Mouse (Mus musculus) kidney, embryonic 15.5 days (tissue): ENCODE data around the gene Stx1a. TPM values are rescaled to one million over a fixed set of nuclear protein-coding genes. Genes with fewer than 3 reads are reported as not detected.
A peak's percentile ranks its signal among the peaks of the same experiment; 100 is the strongest.

Experiments
- ATAC-seq: fragments of 200-750 bp; cut with Nextera tagmentation; replicated peaks from 2 replicates; pipeline ENCODE4 v1.8.0; 2017; ENCODE audit warnings: moderate TSS enrichment; ENCODE audit not compliant: low FRiP score
- H3K27ac ChIP-seq: fragments of 300-500 bp; sonication (generic); 2 replicates; pipeline ENCODE4 v1.5.1; 2015; ENCODE audit warnings: mild to moderate bottlenecking, inconsistent platforms
- H3K27me3 ChIP-seq: fragments of 300-500 bp; sonication (generic); 2 replicates; pipeline ENCODE4 v1.6.1; 2015; ENCODE audit warnings: inconsistent platforms
- H3K36me3 ChIP-seq: fragments of 300-500 bp; sonication (generic); 2 replicates; pipeline ENCODE4 v1.6.1; 2015; ENCODE audit warnings: inconsistent platforms
- H3K4me1 ChIP-seq: fragments of 300-500 bp; sonication (generic); 2 replicates; pipeline ENCODE4 v1.6.1; 2015; ENCODE audit warnings: inconsistent platforms
- H3K4me2 ChIP-seq: fragments of 300-500 bp; sonication (generic); 2 replicates; pipeline ENCODE4 v1.6.1; 2015; ENCODE audit warnings: moderate library complexity, mild to moderate bottlenecking, inconsistent platforms
- H3K4me3 ChIP-seq: fragments of 300-500 bp; sonication (generic); replicated peaks from 2 replicates; pipeline ENCODE4 v1.5.1; 2015; ENCODE audit warnings: mild to moderate bottlenecking, inconsistent platforms
- H3K9ac ChIP-seq: fragments of 300-500 bp; sonication (generic); 2 replicates; pipeline ENCODE4 v1.6.1; 2015; ENCODE audit warnings: mild to moderate bottlenecking, inconsistent platforms
- H3K9me3 ChIP-seq: fragments of 300-500 bp; sonication (generic); replicated peaks from 2 replicates; pipeline ENCODE4 v1.6.1; 2016; ENCODE audit warnings: inconsistent platforms
- WGBS: fragments of 180-500 bp; shearing (Covaris S2); methylation state at CpG from one replicate; pipeline ENCODE4 v1.1.7; 2015; ENCODE audit warnings: mixed read lengths; 5-methylcytosine and 5-hydroxymethylcytosine counted together
- polyA plus RNA-seq: library from polyadenylated mRNA; unstranded; fragments of >200 nt; fragmentation: Nextera tagmentation; extraction: Ambion mirVana; gene quantifications from 2 replicates; pipeline ENCODE4 v1.2.1, GENCODE M21; 2015

The Stx1a gene
- polyA plus RNA-seq, 1 experiment from 2014 or later, result 13.8 TPM

DNA sequence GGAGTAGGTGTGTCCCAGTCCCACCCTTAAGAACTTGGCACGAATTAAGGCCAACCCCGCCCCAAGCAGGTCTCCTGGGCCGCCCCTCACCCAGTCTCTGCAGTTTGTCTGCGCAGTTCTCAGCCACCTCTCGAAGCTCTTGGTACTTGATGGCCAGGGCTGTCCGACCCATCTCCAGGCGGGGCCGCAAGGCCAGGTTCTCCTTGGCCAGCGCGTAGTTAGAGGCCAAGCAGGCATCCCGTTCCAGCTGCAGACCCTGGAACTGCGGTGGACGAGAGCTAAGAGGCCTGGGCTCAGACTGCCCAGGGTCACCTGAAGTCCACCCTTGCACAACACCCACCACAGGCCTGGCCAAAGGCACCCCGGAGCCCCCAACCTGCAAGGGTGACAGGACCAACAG lies 53.1 kb downstream of the Stx1a start:
- WGBS, result 77% methylated on average over 14 of the region's 14 CpGs
- peak overlapping the region; percentile 92 for H3K27ac ChIP-seq
- H3K4me3 ChIP-seq, result peak overlapping the region; percentile 96

DNA sequence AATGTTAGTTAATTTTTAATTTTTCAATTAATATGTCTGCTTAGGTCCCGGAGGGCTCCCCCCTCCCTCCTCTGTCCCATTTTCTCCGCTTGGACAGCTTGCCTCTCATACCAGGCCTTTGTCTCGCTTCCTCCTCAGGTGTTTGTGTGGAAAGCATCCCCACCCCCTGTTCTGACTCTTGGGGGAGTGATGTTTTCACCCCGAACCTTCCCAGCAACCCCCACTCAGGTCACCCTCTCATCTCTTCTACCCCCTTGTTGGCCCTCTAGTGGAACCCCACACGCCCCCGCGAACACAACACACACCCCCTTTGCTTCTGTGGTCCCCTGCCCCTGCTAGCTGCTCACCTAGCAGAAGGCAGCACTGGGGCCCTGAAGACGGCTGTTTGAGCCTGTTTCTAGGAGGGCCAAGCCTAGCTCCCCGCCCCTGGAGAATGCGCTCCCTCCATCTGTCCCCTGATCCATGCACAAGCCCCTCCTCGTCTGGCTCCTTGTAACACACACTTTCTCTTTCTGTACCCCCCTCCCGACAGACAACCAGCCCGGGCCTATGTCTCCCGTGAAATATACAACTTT lies 53.7 kb downstream of the Stx1a start:
- Histone ChIP-seq H3K9ac (peak overlapping the region; percentile 99), H3K27me3 (0 out of 2 replicates have a peak, but pooled peaks cover 4% of the 10 kb centered on the region), H3K4me1 (peaks cover 37% of the 10 kb centered on the region), H3K36me3 (peaks cover 27% of the 10 kb centered on the region), H3K4me3 (peak overlapping the region; percentile 96), H3K27ac (peak overlapping the region; percentile 92), H3K4me2 (peak overlapping the region; percentile 88), H3K9me3 (no peaks in the 10 kb centered on the region)
- ATAC-seq, result peak; percentile 50
- 13% methylated on average over 14 of the region's 14 CpGs for WGBS

More for the DNA sequence above, 53.1 kb downstream of the Stx1a start:
- Histone ChIP-seq H3K36me3 (peaks cover 31% of the 10 kb centered on the region), H3K9ac (no peak overlapping the region), H3K9me3 (no peaks in the 10 kb centered on the region), H3K4me2 (peak overlapping the region; percentile 88), H3K4me1 (peaks cover 37% of the 10 kb centered on the region), H3K27me3 (0 out of 2 replicates have a peak, but pooled peaks cover 4% of the 10 kb centered on the region)
- ATAC-seq, result 0 out of 2 replicates have a peak, but pooled peaks have one; percentile 5

DNA sequence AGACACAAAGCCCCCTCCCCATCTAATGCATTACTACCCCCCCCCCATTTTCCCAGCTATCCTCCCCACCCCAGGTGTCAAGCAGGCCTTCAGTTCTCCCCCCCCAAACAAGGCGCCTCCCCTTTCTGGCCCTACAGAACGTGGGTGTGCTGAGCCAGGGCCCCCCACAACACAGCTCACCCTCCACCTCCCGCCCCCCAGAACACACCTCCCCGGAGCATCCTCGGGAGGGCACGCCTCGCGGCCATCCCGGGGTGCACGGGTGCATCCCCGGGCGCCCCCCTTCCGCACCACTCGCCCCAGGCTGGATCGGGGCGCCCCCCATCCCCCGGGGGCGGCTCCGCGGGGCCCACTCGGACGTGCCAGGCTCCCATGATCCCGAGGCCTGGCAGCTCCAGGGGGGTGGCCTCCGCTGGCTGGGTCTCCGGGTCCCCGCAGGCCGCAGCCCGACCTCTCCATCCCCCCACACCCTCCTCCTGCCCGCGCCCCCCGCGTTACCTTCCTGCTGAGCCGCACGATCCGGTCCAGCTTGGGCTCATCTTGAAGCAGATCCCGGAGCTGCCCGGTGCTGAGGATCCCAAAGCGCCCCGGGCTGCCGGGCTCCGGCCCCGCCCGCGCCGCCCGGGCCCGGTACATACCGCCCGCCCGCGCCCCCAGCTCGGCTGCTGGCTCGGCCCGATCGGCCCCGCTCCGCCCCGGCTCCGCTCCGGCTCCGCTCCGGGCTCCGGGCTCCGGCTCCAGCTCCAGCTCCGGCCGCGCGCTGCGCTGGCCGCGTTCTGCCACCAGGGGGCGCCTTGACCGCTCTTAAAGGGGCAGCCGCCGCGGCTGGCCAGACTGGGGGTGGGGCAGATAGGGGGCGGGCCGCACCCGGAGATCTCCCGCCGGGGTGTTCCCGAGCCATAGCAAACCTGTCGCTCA lies 54.5 kb downstream of the Stx1a start, which contains the start of gene Vps37d:
TSS of gene Vps37d (minus strand) at position 703 of the 918 bp plus-strand sequence.
- H3K36me3 ChIP-seq, result peaks cover 20% of the 10 kb centered on the region
- 0 out of 2 replicates have a peak, but pooled peaks cover 4% of the 10 kb centered on the region for H3K27me3 ChIP-seq
- peak; percentile 79 for ATAC-seq
- peaks cover 37% of the 10 kb centered on the region for H3K4me1 ChIP-seq
- peak within 1 kb of the TSS; percentile 88 for H3K4me2 ChIP-seq
- under 1% methylated on average over 75 of the region's 83 CpGs for WGBS
- peak within 1 kb of the TSS; percentile 96 for H3K4me3 ChIP-seq
- H3K9me3 ChIP-seq, result no peaks in the 10 kb centered on the region
- H3K9ac ChIP-seq, result peak within 1 kb of the TSS; percentile 99
- peak within 1 kb of the TSS; percentile 92 for H3K27ac ChIP-seq

DNA sequence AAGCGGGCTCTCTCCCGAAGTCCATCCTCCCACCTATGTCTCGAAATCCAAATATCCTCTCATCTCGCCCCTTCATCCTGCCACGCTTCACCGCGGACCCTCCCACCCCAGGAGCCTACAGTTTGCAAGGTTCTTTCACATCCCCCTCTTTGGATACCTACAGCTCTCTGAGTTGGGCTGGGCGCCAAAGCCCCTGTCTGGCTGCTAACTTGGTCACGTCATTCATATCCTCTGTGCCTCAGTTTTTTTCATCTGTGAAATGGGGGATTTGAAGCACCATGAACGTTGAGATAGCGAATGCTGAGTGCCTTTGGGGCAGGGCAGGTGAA lies 55.2 kb downstream of the Stx1a start:
- peak overlapping the region; percentile 96 for H3K4me3 ChIP-seq
- ATAC-seq, result no peak; the same call in 1 of the 2 replicates
- peak overlapping the region; percentile 88 for H3K4me2 ChIP-seq
- H3K27ac ChIP-seq, result 0 out of 2 replicates have a peak overlapping the region, but pooled peaks have one; percentile 92
- no peaks in the 10 kb centered on the region for H3K9me3 ChIP-seq
- H3K36me3 ChIP-seq, result peaks cover 17% of the 10 kb centered on the region
- WGBS, result under 1% methylated on average over 11 of the region's 11 CpGs
- peaks cover 31% of the 10 kb centered on the region for H3K4me1 ChIP-seq
- peak overlapping the region; percentile 99; the same call in 1 of the 2 replicates for H3K9ac ChIP-seq
- 0 out of 2 replicates have a peak, but pooled peaks cover 4% of the 10 kb centered on the region for H3K27me3 ChIP-seq

DNA sequence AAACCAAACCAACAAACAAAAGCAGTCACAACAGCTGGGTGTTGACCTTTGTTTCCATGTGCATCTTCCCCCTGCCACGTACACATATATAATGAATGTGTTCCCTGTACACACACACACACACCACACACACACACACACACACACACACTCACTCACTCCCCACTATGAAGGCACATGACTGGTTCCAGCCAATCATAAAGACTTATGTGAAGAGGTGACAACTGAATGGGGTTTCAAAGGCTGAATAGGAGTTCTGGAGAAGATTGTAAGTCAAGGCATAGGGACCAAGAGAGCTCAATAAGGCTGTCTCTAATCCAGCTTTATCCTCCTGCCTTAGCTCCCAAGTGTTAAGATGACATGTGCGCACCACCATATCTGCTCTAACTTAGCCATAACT lies 56.3 kb downstream of the Stx1a start:
- Histone ChIP-seq H3K4me3 (no peak overlapping the region), H3K36me3 (peaks cover 11% of the 10 kb centered on the region), H3K4me1 (peaks cover 21% of the 10 kb centered on the region), H3K27ac (no peak overlapping the region), H3K9ac (no peak overlapping the region), H3K27me3 (0 out of 2 replicates have a peak, but pooled peaks cover 5% of the 10 kb centered on the region), H3K4me2 (no peak overlapping the region), H3K9me3 (no peaks in the 10 kb centered on the region)
- ATAC-seq, result no peak
- WGBS, result 84% methylated on average over 2 of the region's 2 CpGs

DNA sequence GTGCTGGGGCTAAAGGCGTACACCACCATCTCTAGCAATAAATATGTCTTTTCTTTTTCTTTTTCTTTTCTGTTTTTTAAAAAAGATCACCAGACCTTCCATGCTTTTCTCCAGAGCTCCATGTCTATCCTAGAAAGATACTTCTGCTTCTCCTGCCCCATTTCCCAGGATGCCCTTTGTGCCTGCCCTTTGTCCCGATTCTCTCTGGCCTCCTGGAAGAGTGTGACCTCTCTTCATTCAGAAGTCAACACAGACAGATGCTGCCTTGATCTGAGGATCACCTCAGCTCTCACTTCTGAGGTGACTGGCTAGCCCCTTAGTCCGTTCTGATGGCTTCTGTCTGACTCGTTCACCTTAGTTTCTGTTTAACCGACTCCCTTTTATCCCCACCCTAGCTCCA lies 57.3 kb downstream of the Stx1a start:
- Histone ChIP-seq H3K36me3 (peaks cover 2% of the 10 kb centered on the region), H3K9ac (no peak overlapping the region), H3K4me1 (peaks cover 21% of the 10 kb centered on the region), H3K27me3 (0 out of 2 replicates have a peak, but pooled peaks cover 13% of the 10 kb centered on the region), H3K27ac (no peak overlapping the region), H3K4me3 (no peak overlapping the region), H3K4me2 (no peak overlapping the region), H3K9me3 (no peaks in the 10 kb centered on the region)
- 92% methylated on average over 5 of the region's 5 CpGs for WGBS
- no peak for ATAC-seq

DNA sequence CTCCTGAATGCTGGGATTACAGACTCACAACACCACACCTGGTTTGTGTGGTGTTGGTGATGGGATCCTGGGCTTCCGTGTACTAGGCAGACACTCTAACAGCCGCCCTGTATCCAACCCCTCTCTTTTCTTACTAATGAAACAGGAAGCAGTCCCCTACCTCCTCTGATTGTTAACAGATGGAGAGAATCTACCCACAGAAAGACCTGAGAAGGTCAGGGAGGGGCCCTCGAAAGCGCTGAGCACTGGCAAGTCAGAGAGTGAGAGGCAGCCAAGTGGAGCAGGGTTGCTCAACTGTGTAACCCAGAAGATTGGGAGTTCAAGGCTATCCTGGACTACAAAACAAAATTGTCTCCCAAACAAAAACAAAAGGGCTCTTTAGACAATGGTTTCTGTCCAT lies 63.6 kb downstream of the Stx1a start:
- peaks cover 7% of the 10 kb centered on the region; the same call in 1 of the 2 replicates for H3K4me1 ChIP-seq
- H3K27ac ChIP-seq, result no peak overlapping the region
- no peak for ATAC-seq
- no peaks in the 10 kb centered on the region for H3K9me3 ChIP-seq
- H3K9ac ChIP-seq, result no peak overlapping the region
- no peak overlapping the region for H3K4me3 ChIP-seq
- 33% methylated on average over 4 of the region's 4 CpGs for WGBS
- H3K4me2 ChIP-seq, result no peak overlapping the region
- peaks cover 60% of the 10 kb centered on the region for H3K27me3 ChIP-seq
- no peaks in the 10 kb centered on the region for H3K36me3 ChIP-seq

DNA sequence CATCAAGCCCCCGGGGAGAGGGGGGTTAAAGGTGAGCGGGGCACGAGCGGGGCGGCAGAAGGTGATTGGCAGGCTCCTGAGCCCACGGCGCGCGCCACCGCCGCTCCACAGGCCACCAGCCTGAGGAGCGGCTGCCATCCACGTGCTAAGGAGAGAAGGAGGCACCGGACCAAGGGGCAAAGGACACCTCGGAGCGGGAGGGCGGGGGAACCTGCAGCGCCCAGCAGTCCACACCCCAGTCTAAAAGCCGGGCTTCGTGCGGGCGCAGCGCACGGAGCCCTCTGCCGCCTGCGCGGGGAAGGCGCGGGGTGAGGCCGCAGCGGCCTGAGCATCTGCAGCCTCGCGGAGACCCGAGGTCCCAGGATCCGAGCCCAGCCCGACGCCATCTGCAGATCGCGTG lies 66.4 kb downstream of the Stx1a start, which contains the start of gene Mlxipl:
TSS of gene Mlxipl (plus strand) at position 238 of the 400 bp plus-strand sequence.
- Histone ChIP-seq H3K4me3 (peak within 1 kb of the TSS; percentile 26), H3K4me1 (peaks cover 7% of the 10 kb centered on the region; the same call in 1 of the 2 replicates), H3K36me3 (no peaks in the 10 kb centered on the region), H3K27me3 (peaks cover 76% of the 10 kb centered on the region), H3K27ac (no peak within 1 kb of the TSS), H3K9me3 (no peaks in the 10 kb centered on the region), H3K9ac (no peak within 1 kb of the TSS), H3K4me2 (peak within 1 kb of the TSS; percentile 57)
- 2% methylated on average over 39 of the region's 39 CpGs for WGBS
- ATAC-seq, result 0 out of 2 replicates have a peak, but pooled peaks have one; percentile 12

Other genes with a start within 250 kb of the Stx1a start
- not detected in 2 replicates for gene Tmem270, start 116.7 kb upstream of the Stx1a start, polyA plus RNA-seq
- gene Cldn13, start 108.0 kb upstream of the Stx1a start, polyA plus RNA-seq, result 2.0 and 5.1 TPM in 2 replicates
- 23.3 and 26.1 TPM in 2 replicates for gene Mettl27, start 91.1 kb upstream of the Stx1a start, polyA plus RNA-seq
- 39.3 and 45.6 TPM in 2 replicates for gene Cldn4, start 76.5 kb upstream of the Stx1a start, polyA plus RNA-seq
- gene Cldn3, start 37.3 kb upstream of the Stx1a start, polyA plus RNA-seq, result 52.9 and 56.3 TPM in 2 replicates
- 69.1 and 71.6 TPM in 2 replicates for gene Abhd11, start 14.3 kb upstream of the Stx1a start, polyA plus RNA-seq
- 30.9 and 36.7 TPM in 2 replicates for gene Dnajc30, start 40.7 kb downstream of the Stx1a start, polyA plus RNA-seq
- 121 and 137 TPM in 2 replicates for gene Bud23, start 41.5 kb downstream of the Stx1a start, polyA plus RNA-seq
- gene Vps37d, start 54.8 kb downstream of the Stx1a start, polyA plus RNA-seq, result 9.2 and 10.9 TPM in 2 replicates
- gene Mlxipl, start 66.4 kb downstream of the Stx1a start, polyA plus RNA-seq, result 7.3 and 7.4 TPM in 2 replicates
- gene Tbl2, start 126.2 kb downstream of the Stx1a start, polyA plus RNA-seq, result 25.5 and 26.8 TPM in 2 replicates
- 52.9 and 53.2 TPM in 2 replicates for gene Bcl7b, start 144.8 kb downstream of the Stx1a start, polyA plus RNA-seq
- 40.4 and 42.3 TPM in 2 replicates for gene Baz1b, start 163.8 kb downstream of the Stx1a start, polyA plus RNA-seq
- 1.7 and 2.0 TPM in 2 replicates for gene Fzd9, start 227.7 kb downstream of the Stx1a start, polyA plus RNA-seq